ENCODE assay signal across 10 mouse cellular contexts in genomic region chr10:121520923-121521585, GRCm38 (mm10). TPM values are rescaled to one million over a fixed set of nuclear protein-coding genes. Genes with fewer than 3 reads are reported as not detected.
DNase-seq lines count a peak whose midpoint lies in the region; ATAC-seq and TF ChIP-seq lines count a peak whose summit lies in the region.
"Had no signal": no experiment of that assay in that cellular context is flagged by ENCODE, and none has a peak within 500 bp of the region (broad histone marks: within the 10 kb centered on the region; RNA-seq: fewer than 3 reads in every experiment).

No protein-coding gene starts in this region.

- no peaks in the 10 kb centered on the region for H3K27me3 ChIP-seq in forebrain, embryonic 11.5 days (ENCODE audit: control insufficient read depth, insufficient read depth, low read length)
- no peaks in the 10 kb centered on the region for H3K27me3 ChIP-seq in forebrain, embryonic 15.5 days
- H3K27me3 ChIP-seq in hindbrain, embryonic 16.5 days (replicated peaks; ENCODE audit: control insufficient read depth, insufficient read depth, low read length), result no peaks in the 10 kb centered on the region

- in situ Hi-C loops in ES-E14 (cut with MboI; ENCODE audit: low sequenced_read_pairs in 2 of 2, unreplicated experiment in 2 of 2), result no loop called here

- H3K4me2 ChIP-seq in forebrain, embryonic 11.5 days (ENCODE audit: low read depth, low read length, severe bottlenecking), result no peak overlapping the region
- no peak overlapping the region for H3K4me2 ChIP-seq in forebrain, embryonic 15.5 days (replicated peaks)
- 0 out of 2 replicates have a peak overlapping the region, but pooled peaks have one; percentile 19 for H3K4me2 ChIP-seq in hindbrain, embryonic 16.5 days (ENCODE audit: low read length)

- 30% methylated on average over 12 of the region's 12 CpGs for WGBS in forebrain, embryonic 11.5 days
- WGBS in forebrain, embryonic 15.5 days, result 18% methylated on average over 12 of the region's 12 CpGs
- 17% methylated on average over 12 of the region's 12 CpGs for WGBS in hindbrain, embryonic 16.5 days

- ATAC-seq in forebrain, embryonic 11.5 days (replicated peaks; ENCODE audit: low FRiP score), result no peak
- ATAC-seq in forebrain, embryonic 15.5 days (replicated peaks), result no peak
- ATAC-seq in hindbrain, embryonic 16.5 days, result peak; percentile 67

- 0 out of 2 replicates have a peak, but pooled peaks cover 3% of the 10 kb centered on the region for H3K4me1 ChIP-seq in forebrain, embryonic 11.5 days (replicated peaks; ENCODE audit: control insufficient read depth, insufficient read depth, low read length)
- H3K4me1 ChIP-seq in forebrain, embryonic 15.5 days, result no peaks in the 10 kb centered on the region
- peaks cover 0 to 7% of the 10 kb centered on the region in 2 experiments; a peak in 1 of 4 replicates for H3K4me1 ChIP-seq in ES-E14 (ENCODE audit: control insufficient read depth in 2 of 2, insufficient read depth in 2 of 2, low read length in 2 of 2, poor library complexity in 1 of 2)
- H3K4me1 ChIP-seq in hindbrain, embryonic 16.5 days (ENCODE audit: control insufficient read depth, insufficient read depth, low read depth, low read length), result no peaks in the 10 kb centered on the region

- H3K27ac ChIP-seq in forebrain, embryonic 11.5 days (ENCODE audit: low read depth, low read length), result no peak overlapping the region
- H3K27ac ChIP-seq in forebrain, embryonic 15.5 days (replicated peaks), result no peak overlapping the region
- no peak overlapping the region for H3K27ac ChIP-seq in ES-E14 (ENCODE audit: insufficient read depth, low read depth, low read length, poor library complexity, severe bottlenecking)
- H3K27ac ChIP-seq in hindbrain, embryonic 16.5 days (ENCODE audit: low read depth, low read length), result no peak overlapping the region

- no peak overlapping the region for H3K9ac ChIP-seq in forebrain, embryonic 11.5 days (ENCODE audit: low read length)
- no peak overlapping the region for H3K9ac ChIP-seq in forebrain, embryonic 15.5 days (replicated peaks)
- peak overlapping the region; percentile 66 for H3K9ac ChIP-seq in ES-E14 (ENCODE audit: insufficient read depth, low read depth, low read length, poor library complexity, severe bottlenecking)
- H3K9ac ChIP-seq in hindbrain, embryonic 16.5 days (ENCODE audit: low read depth, low read length), result no peak overlapping the region

- peak; percentile 41 for DNase-seq in forebrain, embryonic 11.5 days (ENCODE audit: low spot score)
- no peak for DNase-seq in ES-E14 (ENCODE audit: low read depth, low spot score)
- DNase-seq in lung, postnatal 36 days, result peak; percentile 50
- no peak for DNase-seq in layer of hippocampus, adult 8-10 months (ENCODE audit: low spot score in 2 of 2)
- no peak for DNase-seq in right cerebral cortex, adult 2 months (ENCODE audit: low spot score in 2 of 2)
- DNase-seq in cerebellum, postnatal 10 days, result no peak
- DNase-seq: adrenal gland, postnatal 10 days; B cell, adult 2 months had no signal

- no peak overlapping the region for H3K4me3 ChIP-seq in forebrain, embryonic 11.5 days (ENCODE audit: low read depth, low read length)
- H3K4me3 ChIP-seq in forebrain, embryonic 15.5 days, result no peak overlapping the region
- peak overlapping the region; percentile 15 to 19; a peak in 1 of 4 replicates for H3K4me3 ChIP-seq in ES-E14 (ENCODE audit: insufficient read depth in 1 of 2, low read depth in 1 of 2, low read length in 2 of 2, poor library complexity in 1 of 2, severe bottlenecking in 1 of 2)
- H3K4me3 ChIP-seq in hindbrain, embryonic 16.5 days (ENCODE audit: low read length), result no peak overlapping the region

- H3K36me3 ChIP-seq in forebrain, embryonic 11.5 days (ENCODE audit: control insufficient read depth, insufficient read depth, low read length), result no peaks in the 10 kb centered on the region
- H3K36me3 ChIP-seq in forebrain, embryonic 15.5 days, result no peaks in the 10 kb centered on the region
- no peaks in the 10 kb centered on the region for H3K36me3 ChIP-seq in ES-E14 (ENCODE audit: control insufficient read depth, insufficient read depth, low read length, poor library complexity, severe bottlenecking)
- H3K36me3 ChIP-seq in hindbrain, embryonic 16.5 days (ENCODE audit: control insufficient read depth, insufficient read depth, low read length), result no peaks in the 10 kb centered on the region

- no peaks in the 10 kb centered on the region for H3K9me3 ChIP-seq in forebrain, embryonic 11.5 days (ENCODE audit: control insufficient read depth, low read length)
- H3K9me3 ChIP-seq in forebrain, embryonic 15.5 days, result no peaks in the 10 kb centered on the region
- no peaks in the 10 kb centered on the region for H3K9me3 ChIP-seq in ES-E14 (ENCODE audit: control insufficient read depth, insufficient read depth, low read depth, low read length)
- no peaks in the 10 kb centered on the region for H3K9me3 ChIP-seq in hindbrain, embryonic 16.5 days (ENCODE audit: control insufficient read depth, low read length)

TF ChIP-seq in ES-E14, 5 proteins besides CTCF, POLR2A, EP300 and RAD21:
- TF ChIP-seq ZC3H11A (IDR thresholded peaks at IDR 0.05; ENCODE audit: borderline replicate concordance, low read depth, low read length) (no peak), CHD2 (IDR thresholded peaks at IDR 0.05; ENCODE audit: low read depth, low read length) (no peak), HCFC1 (IDR thresholded peaks at IDR 0.05; ENCODE audit: borderline replicate concordance, insufficient read depth, low read length) (no peak), ZNF384 (IDR thresholded peaks at IDR 0.05; ENCODE audit: low read depth, low read length) (no peak), MAFK (IDR thresholded peaks at IDR 0.05; ENCODE audit: insufficient read depth, low read depth, low read length) (no peak)

RNA-seq across cellular contexts. Expression of gene Rassf3, which starts 44.9 kb away (rescaled TPM):
- polyA plus RNA-seq in forebrain, embryonic 11.5 days (2014; fragmentation: Nextera tagmentation; extraction: Ambion mirVana), result 5.5 and 7.6 TPM in 2 replicates
- 3.8 and 4.2 TPM in 2 replicates for polyA plus RNA-seq in forebrain, embryonic 15.5 days (2015; fragmentation: Nextera tagmentation; extraction: Ambion mirVana)
- 11.9 and 13.1 TPM in 2 replicates for total RNA-seq in ES-E14 (2012; rRNA removed)
- 5.3 and 6.0 TPM in 2 replicates for polyA plus RNA-seq in hindbrain, embryonic 16.5 days (2015; fragmentation: Nextera tagmentation; extraction: Ambion mirVana)
- total RNA-seq in layer of hippocampus, adult 8-10 months (2022), result 10 to 100 TPM in 3 of 4 experiments, 1 to 10 TPM in 1; 9.3 to 20.4 (median 15.3) TPM

Comparison
In these comparisons a context has a peak if more than half of its experiments do, and no peak if none do; other contexts are left out.
1. DNase-seq: peak in forebrain, embryonic 11.5 days (single experiment) and lung, postnatal 36 days (single experiment); none in ES-E14 (single experiment), layer of hippocampus, adult 8-10 months (0 of 2), right cerebral cortex, adult 2 months (0 of 2) and cerebellum, postnatal 10 days (0 of 2).
2. H3K4me3 ChIP-seq: peak in ES-E14 (2 of 2); none in forebrain, embryonic 11.5 days (single experiment), forebrain, embryonic 15.5 days (single experiment) and hindbrain, embryonic 16.5 days (single experiment).